Mouse (Mus musculus) adrenal gland, postnatal 25 days (tissue): ENCODE measurements around the gene Fam241a. TPM values are rescaled to one million over a fixed set of nuclear protein-coding genes. Genes with fewer than 3 reads are reported as not detected.

ENCODE experiments used
- DNase-seq: peaks from one replicate; pipeline ENCODE4 v3.0.0; 2021; ENCODE audit warnings: mixed read lengths
- long read RNA-seq: library from polyadenylated mRNA; stranded (forward); transcript quantifications from one replicate; pipeline ENCODE4 v2.0.0, GENCODE M21; 2021
- total RNA-seq: library from RNA; stranded (reverse); gene quantifications from 2 replicates; pipeline ENCODE4 v1.2.3, GENCODE M21; 2021

Fam241a gene
- 3.0 and 4.6 TPM in 2 replicates for total RNA-seq
- long read RNA-seq, transcript Fam241a-202 (2 exons, 2,234 nt) = major isoform, 13 of 15 reads
- long read RNA-seq, partial matches to known transcripts = 1 of 15 reads
- long read RNA-seq, other reads (novel, unspliced or antisense) = 1 of 15 reads

- DNase-seq = peak; percentile 90
These were observed at the start of gene Fam241a for GRCm38 (mm10) chr3:127895792-127896541. TSS of gene Fam241a (minus strand) at chr3:127896324.

GRCm38 (mm10) chr3:127932453-127932852 lies 36.3 kb upstream of the Fam241a start:
- DNase-seq = no peak

GRCm38 (mm10) chr3:127930326-127931012 lies 34.3 kb upstream of the Fam241a start:
- DNase-seq = no peak

GRCm38 (mm10) chr3:127929921-127930320 lies 33.8 kb upstream of the Fam241a start:
- no peak for DNase-seq

- DNase-seq = no peak
These were observed 30.6 kb upstream of the Fam241a start for GRCm38 (mm10) chr3:127926635-127927183.

GRCm38 (mm10) chr3:127924464-127924863 lies 28.3 kb upstream of the Fam241a start:
- no peak for DNase-seq

- no peak for DNase-seq
These were observed 27.1 kb upstream of the Fam241a start for GRCm38 (mm10) chr3:127923183-127923582.

- no peak for DNase-seq
These were observed 26.0 kb upstream of the Fam241a start for GRCm38 (mm10) chr3:127922125-127922524.

GRCm38 (mm10) chr3:127917999-127918661 lies 22.0 kb upstream of the Fam241a start:
- no peak for DNase-seq

GRCm38 (mm10) chr3:127917549-127917948 lies 21.4 kb upstream of the Fam241a start:
- no peak for DNase-seq

GRCm38 (mm10) chr3:127915656-127916334 lies 19.7 kb upstream of the Fam241a start:
- no peak for DNase-seq

- no peak for DNase-seq
These were observed 18.0 kb upstream of the Fam241a start for GRCm38 (mm10) chr3:127913885-127914709.

GRCm38 (mm10) chr3:127909941-127910340 lies 13.8 kb upstream of the Fam241a start:
- DNase-seq = no peak

- no peak for DNase-seq
These were observed 944 bp downstream of the Fam241a start for GRCm38 (mm10) chr3:127894981-127895779.

GRCm38 (mm10) chr3:127893902-127894301 lies 2.2 kb downstream of the Fam241a start:
- DNase-seq = no peak

GRCm38 (mm10) chr3:127891906-127892305 lies 4.2 kb downstream of the Fam241a start:
- DNase-seq = no peak

GRCm38 (mm10) chr3:127890008-127890407 lies 6.1 kb downstream of the Fam241a start:
- DNase-seq = no peak

- DNase-seq = no peak
These were observed 6.6 kb downstream of the Fam241a start for GRCm38 (mm10) chr3:127889570-127889969.

GRCm38 (mm10) chr3:127881684-127882083 lies 14.4 kb downstream of the Fam241a start:
- DNase-seq = no peak

- DNase-seq = no peak
These were observed 16.2 kb downstream of the Fam241a start for GRCm38 (mm10) chr3:127879968-127880367.
